Mouse (Mus musculus): Measurements from ENCODE around the gene Phkg2.
"Not testable (repeated sequence)": the region's sequence is repeated elsewhere in the genome, so short reads cannot be mapped to it uniquely, and the experiment has no call there.

Phkg2 gene

GRCm38 (mm10) chr7:127602903-127603302, 29.8 kb downstream of the Phkg2 start:
- no peak for ATAC-seq (ENCODE audit: low TSS enrichment)

- no peak for ATAC-seq (ENCODE audit: low TSS enrichment)
These were observed 31.1 kb downstream of the Phkg2 start for GRCm38 (mm10) chr7:127604256-127604655.

GRCm38 (mm10) chr7:127607150-127607549, 34.0 kb downstream of the Phkg2 start:
- ATAC-seq (ENCODE audit: low TSS enrichment): no peak

GRCm38 (mm10) chr7:127611011-127611410, 37.9 kb downstream of the Phkg2 start:
- no peak for ATAC-seq (ENCODE audit: low TSS enrichment)

GRCm38 (mm10) chr7:127611561-127611960, 38.4 kb downstream of the Phkg2 start:
- ATAC-seq (ENCODE audit: low TSS enrichment): no peak

GRCm38 (mm10) chr7:127613501-127613900, 40.4 kb downstream of the Phkg2 start:
- ATAC-seq (ENCODE audit: low TSS enrichment): no peak

GRCm38 (mm10) chr7:127614091-127614490, 41.0 kb downstream of the Phkg2 start:
- no peak for ATAC-seq (ENCODE audit: low TSS enrichment)

GRCm38 (mm10) chr7:127614511-127614890, 41.4 kb downstream of the Phkg2 start:
- peak; percentile 17; the same call in 1 of the 2 replicates for ATAC-seq (ENCODE audit: low TSS enrichment)

GRCm38 (mm10) chr7:127614891-127615843, 42.0 kb downstream of the Phkg2 start, which contains the start of gene Zfp629:
Zfp629 (minus strand) TSS chr7:127615797.
- peak; percentile 70; the same call in 1 of the 2 replicates for ATAC-seq (ENCODE audit: low TSS enrichment)

- no peak for ATAC-seq (ENCODE audit: low TSS enrichment)
These were observed 43.2 kb downstream of the Phkg2 start for GRCm38 (mm10) chr7:127616336-127616735.

- ATAC-seq (ENCODE audit: low TSS enrichment): no peak
These were observed 43.7 kb downstream of the Phkg2 start for GRCm38 (mm10) chr7:127616881-127617280.

- no peak for ATAC-seq (ENCODE audit: low TSS enrichment)
These were observed 44.8 kb downstream of the Phkg2 start for GRCm38 (mm10) chr7:127617962-127618361.

GRCm38 (mm10) chr7:127618402-127618801, 45.3 kb downstream of the Phkg2 start:
- not testable (repeated sequence) for ATAC-seq (ENCODE audit: low TSS enrichment)

GRCm38 (mm10) chr7:127626039-127626438, 52.9 kb downstream of the Phkg2 start:
- no peak for ATAC-seq (ENCODE audit: low TSS enrichment)

- no peak for ATAC-seq (ENCODE audit: low TSS enrichment)
These were observed 53.3 kb downstream of the Phkg2 start for GRCm38 (mm10) chr7:127626471-127626870.

GRCm38 (mm10) chr7:127628646-127629045, 55.5 kb downstream of the Phkg2 start:
- no peak for ATAC-seq (ENCODE audit: low TSS enrichment)

GRCm38 (mm10) chr7:127631416-127631815, 58.3 kb downstream of the Phkg2 start:
- no peak for ATAC-seq (ENCODE audit: low TSS enrichment)
